Mouse (Mus musculus): ENCODE results near the gene Pemt.

Pemt gene

DNA sequence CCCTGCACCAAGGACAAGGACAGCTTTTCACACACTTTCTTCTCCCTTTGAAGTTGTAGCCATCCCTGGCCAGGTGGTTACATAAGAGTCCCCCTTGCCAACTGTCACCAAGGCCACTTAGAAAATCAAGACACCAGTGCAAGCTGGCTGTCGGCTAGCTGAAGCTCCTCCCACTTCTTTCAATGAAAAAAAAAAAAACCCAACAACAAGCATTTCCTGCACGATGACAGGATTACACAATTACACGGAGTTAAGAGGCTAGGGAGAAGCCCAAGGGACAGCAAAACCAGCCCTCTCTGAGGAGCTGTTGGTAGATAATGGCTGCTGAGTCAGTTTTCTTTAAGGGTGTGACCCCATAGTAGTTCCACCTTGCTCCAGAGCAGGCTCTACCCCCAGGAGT is 104.9 kb downstream of the Pemt start:
- DNase-seq: no peak

DNA sequence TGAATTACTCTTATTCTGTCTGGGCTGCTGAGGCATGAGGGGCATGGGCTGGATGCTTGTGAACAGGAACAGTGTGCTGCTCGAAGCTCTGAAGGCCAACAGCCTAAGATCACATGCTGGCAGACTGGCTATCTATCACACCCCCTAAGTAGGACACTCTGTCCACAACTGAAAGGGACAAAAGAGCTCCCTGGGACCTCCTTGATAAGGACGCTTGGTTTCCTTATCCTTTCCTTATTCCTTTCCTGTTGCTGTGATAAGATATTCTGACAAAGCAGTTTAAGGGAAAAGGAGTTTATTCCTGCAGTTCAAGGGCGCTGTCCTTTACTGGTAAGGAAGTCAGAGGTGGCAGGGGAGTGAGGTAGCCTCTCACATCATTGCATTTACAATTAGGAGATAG is 105.6 kb downstream of the Pemt start:
- no peak for DNase-seq

DNA sequence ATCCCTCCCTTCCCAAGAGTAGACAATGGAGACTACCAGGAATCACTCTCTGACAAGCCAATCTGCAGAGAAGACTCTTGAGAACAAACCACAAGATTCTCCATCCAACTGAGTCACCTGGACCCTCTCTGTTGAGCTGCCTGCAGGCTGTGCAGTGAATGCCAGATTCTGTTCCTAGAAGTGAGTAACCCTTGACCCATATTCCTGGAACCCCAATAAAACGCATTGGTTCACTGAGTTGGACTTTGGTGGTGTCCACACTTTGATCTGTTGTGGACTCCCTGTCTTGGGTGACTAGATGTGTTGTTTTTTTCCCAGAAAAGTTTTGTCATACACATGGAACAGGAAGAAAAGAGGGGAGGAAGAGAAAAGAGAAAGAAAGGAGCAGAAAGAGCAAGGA is 106.5 kb downstream of the Pemt start:
- no peak for DNase-seq

DNA sequence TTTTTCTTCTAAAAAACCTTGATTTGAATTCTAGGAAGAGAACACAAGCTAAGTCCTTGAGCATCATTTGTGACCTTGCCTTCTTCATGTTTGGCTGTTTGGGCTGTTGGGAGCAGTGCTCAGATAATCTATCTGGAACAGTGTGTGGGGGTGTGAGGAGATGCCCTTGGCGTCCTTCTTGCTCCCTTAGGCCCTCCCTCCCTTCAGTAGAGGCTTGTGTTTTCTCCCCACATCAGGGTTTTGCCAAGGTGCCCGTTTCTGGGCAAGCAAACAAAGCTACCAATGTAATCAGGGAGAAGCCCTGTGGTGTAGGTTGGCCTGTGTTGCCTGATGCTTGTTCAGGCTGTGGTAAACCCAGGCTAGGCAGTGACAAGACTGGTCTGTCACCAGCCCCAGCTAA is 108.7 kb downstream of the Pemt start:
- no peak for DNase-seq

DNA sequence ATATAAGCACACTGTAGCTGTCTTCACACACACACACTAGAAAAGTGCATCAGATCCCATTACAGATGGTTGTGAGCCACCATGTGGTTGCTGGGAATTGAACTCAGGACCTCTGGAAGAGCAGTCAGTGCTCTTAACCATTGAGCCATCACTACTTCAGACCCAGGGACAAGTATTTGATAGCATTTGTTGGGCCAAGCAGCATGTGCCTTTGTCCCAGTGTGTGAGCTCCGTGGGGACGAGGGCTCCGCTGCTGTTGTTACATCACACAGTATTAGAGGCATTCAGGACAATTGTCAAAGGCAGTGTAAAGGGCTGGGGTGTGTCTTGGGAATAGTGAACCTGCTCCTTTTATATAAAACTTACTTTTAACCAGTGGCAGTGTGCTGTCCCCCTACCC is 109.3 kb downstream of the Pemt start:
- DNase-seq: no peak

DNA sequence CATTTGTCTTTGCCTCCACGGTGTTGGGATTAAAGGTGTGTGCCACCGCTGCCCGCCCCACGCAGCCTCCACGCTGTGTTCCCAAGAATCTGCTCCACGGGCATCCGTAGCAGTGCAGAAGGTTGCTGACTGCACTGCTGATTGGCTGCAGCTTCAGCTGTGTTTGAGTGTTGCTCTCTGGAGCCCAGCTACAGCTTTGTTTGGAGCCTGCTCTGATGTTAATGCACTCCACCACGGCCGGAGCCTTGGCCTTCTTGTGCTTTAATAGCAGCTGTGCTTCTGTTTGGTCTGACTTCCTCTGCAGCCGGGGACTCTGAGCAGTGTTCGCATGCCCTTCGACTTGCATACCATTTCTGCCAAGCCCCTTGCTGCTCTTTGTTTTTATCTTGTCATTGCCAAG is 112.3 kb downstream of the Pemt start:
- DNase-seq: peak; percentile 17

DNA sequence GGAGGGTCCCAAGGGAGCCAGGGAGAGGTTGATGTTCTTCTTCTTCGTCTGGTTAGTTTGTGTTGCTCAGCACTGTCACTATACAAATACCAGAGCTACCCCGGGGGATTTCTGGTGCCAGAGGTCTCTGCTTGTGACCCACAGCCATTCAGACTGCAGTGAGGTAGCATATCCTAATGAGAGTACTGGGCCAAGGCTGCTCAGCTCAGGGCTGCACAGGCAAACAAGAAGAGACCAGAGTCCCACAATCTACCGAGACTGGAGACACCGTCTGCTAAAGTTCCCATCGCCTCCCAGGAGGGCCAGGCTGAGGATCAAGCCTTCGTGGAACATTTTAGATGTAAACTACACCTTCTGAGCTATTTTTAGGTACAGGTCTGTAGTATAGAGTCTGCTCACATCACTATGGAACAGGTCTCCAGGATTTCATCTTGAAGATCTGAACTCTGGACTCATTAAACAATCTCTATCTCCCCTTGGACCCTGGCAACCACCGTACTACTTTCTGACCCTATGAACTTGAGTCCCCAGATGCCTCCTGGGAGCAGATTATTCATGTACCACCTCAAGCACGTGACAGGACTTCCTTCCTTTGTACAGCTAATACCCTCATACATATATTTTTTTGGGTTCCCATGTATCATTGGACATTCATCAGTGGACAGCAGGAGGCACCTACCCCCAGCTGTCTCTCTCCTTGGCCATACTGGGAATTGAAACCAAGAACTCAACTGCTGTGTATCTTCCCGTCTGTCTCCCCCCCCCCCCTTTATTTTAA is 113.5 kb downstream of the Pemt start:
- DNase-seq: no peak

DNA sequence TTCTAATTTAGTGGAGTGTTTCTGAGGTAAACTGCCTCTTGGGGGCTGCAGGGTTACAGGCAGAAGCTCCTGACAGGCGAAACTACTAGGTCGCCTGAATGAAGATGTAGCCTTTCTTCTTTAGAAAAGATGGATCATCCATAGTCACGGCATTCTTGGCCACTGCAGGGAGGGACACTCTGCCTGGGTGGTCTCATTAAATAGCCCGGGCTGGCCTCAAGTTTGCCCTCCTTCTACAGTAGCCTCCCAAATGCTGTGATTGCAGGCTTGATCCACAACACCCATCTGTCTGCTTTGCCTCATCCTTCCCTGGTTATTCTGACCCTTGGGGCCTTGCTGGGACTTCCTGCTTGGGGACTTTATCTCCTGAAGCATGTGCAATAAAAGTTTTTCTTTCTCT is 116.3 kb downstream of the Pemt start:
- peak; percentile 68 for DNase-seq

DNA sequence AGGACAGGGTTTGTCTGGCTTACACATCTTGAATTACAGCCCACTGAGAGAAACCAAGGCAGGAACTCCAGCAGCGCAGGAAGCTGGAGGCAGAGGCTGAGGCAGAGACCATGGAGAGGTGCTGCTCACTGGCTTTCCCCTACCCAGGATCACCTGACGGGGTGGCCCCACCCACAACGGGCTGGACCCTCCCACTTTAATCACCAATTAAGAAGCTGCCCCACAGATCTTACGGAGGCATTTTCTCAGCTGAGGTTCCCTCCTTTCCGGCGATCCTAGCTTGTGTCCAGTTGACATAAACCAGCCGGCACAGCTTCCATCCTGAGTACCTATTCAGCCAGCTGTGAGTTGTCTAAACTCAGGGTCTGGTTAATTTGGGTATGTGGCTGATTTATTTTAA is 125.0 kb downstream of the Pemt start:
- DNase-seq: no peak
